Mouse (Mus musculus) thymus, postnatal 36 days (tissue): ENCODE results near the gene Chmp4b.

ENCODE experiments used
- DNase-seq, 2 experiments: peaks; one replicate each; pipeline ENCODE4 v3.0.0; 2022; ENCODE audit warnings: mixed read lengths in 2 of 2

Gene Chmp4b

GRCm38 (mm10) chr2:154723473-154723872 lies 72.0 kb downstream of the Chmp4b start:
- no peak for DNase-seq

GRCm38 (mm10) chr2:154729737-154730136 lies 78.2 kb downstream of the Chmp4b start:
- DNase-seq, result no peak

GRCm38 (mm10) chr2:154730841-154731240 lies 79.3 kb downstream of the Chmp4b start:
- no peak for DNase-seq

GRCm38 (mm10) chr2:154731916-154732315 lies 80.4 kb downstream of the Chmp4b start:
- DNase-seq, result no peak

GRCm38 (mm10) chr2:154732503-154733141 lies 81.1 kb downstream of the Chmp4b start:
- DNase-seq, result no peak

- no peak for DNase-seq
Measured at GRCm38 (mm10) chr2:154734977-154735376, 83.5 kb downstream of the Chmp4b start.

- DNase-seq, result no peak
Measured at GRCm38 (mm10) chr2:154735416-154735815, 83.9 kb downstream of the Chmp4b start.

- DNase-seq, result no peak
Measured at GRCm38 (mm10) chr2:154735986-154736385, 84.5 kb downstream of the Chmp4b start.

GRCm38 (mm10) chr2:154738621-154739020 lies 87.1 kb downstream of the Chmp4b start:
- no peak for DNase-seq

- DNase-seq, result no peak
Measured at GRCm38 (mm10) chr2:154742911-154743819, 91.7 kb downstream of the Chmp4b start.

GRCm38 (mm10) chr2:154743915-154744314 lies 92.4 kb downstream of the Chmp4b start:
- DNase-seq, result no peak
